Mouse (Mus musculus) forebrain, embryonic 12.5 days (tissue): ENCODE measurements around the gene Rpusd1. TPM values are rescaled to one million over a fixed set of nuclear protein-coding genes. Genes with fewer than 3 reads are reported as not detected.
A peak's percentile ranks its signal among the peaks of the same experiment; 100 is the strongest.

Source experiments
- ATAC-seq: fragments of 200-750 bp; cut with Nextera tagmentation; 2 replicates; pipeline ENCODE4 v1.8.0; 2017; ENCODE audit warnings: moderate TSS enrichment; ENCODE audit not compliant: low FRiP score
- H3K27ac ChIP-seq: fragments of 300-500 bp; sonication (generic); 2 replicates; pipeline ENCODE4 v1.5.1; 2016; ENCODE audit warnings: mild to moderate bottlenecking
- H3K27me3 ChIP-seq: fragments of 300-500 bp; sonication (generic); 2 replicates; pipeline ENCODE4 v1.6.1; 2016; ENCODE audit warnings: mild to moderate bottlenecking
- H3K36me3 ChIP-seq: fragments of 300-500 bp; sonication (generic); replicated peaks from 2 replicates; pipeline ENCODE4 v1.6.1; 2016; ENCODE audit warnings: mild to moderate bottlenecking
- H3K4me1 ChIP-seq: fragments of 300-500 bp; sonication (generic); 2 replicates; pipeline ENCODE4 v1.6.1; 2016
- H3K4me2 ChIP-seq: fragments of 300-500 bp; sonication (generic); 2 replicates; pipeline ENCODE4 v1.6.1; 2016; ENCODE audit warnings: mild to moderate bottlenecking, moderate library complexity
- H3K4me3 ChIP-seq: fragments of 300-500 bp; sonication (generic); replicated peaks from 2 replicates; pipeline ENCODE4 v1.5.1; 2016; ENCODE audit warnings: mild to moderate bottlenecking
- H3K9ac ChIP-seq: fragments of 300-500 bp; sonication (generic); 2 replicates; pipeline ENCODE4 v1.6.1; 2016; ENCODE audit warnings: mild to moderate bottlenecking
- H3K9me3 ChIP-seq: fragments of 300-500 bp; sonication (generic); 2 replicates; pipeline ENCODE4 v1.6.1; 2016
- WGBS: fragments of 180-500 bp; shearing (Covaris S2); methylation state at CpG from one replicate; pipeline ENCODE4 v1.1.7; 2016; 5-methylcytosine and 5-hydroxymethylcytosine counted together
- polyA plus RNA-seq: library from polyadenylated mRNA; unstranded; fragments of >200 nt; fragmentation: Nextera tagmentation; extraction: Ambion mirVana; gene quantifications from 2 replicates; pipeline ENCODE4 v1.2.1, GENCODE M21; 2016

The Rpusd1 gene
- 18.0 and 19.6 TPM in 2 replicates for polyA plus RNA-seq

DNA sequence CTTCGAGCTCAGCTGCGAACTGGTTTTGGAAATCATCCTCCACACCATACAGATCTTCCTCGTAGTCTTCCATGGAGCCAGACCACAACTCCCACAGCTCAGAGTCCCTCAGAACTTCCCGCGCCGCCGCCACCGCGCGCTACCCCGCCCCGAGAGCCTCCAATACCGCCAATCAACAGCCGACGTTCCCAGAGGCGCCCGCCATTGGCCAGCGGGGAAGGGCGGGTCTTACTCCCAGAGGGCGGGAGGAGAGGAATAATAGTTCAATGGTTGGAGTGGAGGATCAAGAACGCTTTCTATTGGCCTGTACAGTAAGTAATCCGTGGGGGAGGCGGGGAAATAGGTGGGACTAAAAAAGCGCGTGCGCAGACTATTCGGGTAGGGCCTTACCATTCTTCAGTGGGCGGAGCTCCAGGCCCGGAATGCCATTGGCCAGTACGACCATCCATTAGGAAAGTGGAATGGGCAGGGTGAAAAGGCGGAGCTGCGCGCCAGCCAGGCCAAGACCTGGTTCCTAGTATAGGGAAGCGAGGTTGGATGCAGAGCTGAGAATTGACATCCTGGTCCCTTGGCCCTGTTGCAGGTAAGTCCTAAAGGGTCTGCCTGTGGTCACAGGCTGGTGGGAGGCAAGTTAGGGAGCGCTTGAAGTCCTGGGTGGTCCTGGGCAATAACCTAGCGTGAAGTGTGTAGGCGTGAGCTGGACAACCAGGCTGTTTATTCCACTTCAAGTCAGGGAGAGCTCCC, at the start of gene Rpusd1, which contains the start of gene Chtf18:
Gene Rpusd1, plus strand, starts transcription at position 406 of the 744 bp plus-strand sequence.
Gene Chtf18, minus strand, starts transcription at position 155 of the 744 bp plus-strand sequence.
- peak within 1 kb of the TSS; percentile 42; the same call in 1 of the 2 replicates for H3K27ac ChIP-seq
- 1% methylated on average over 37 of the region's 37 CpGs for WGBS
- H3K4me1 ChIP-seq: peaks cover 33% of the 10 kb centered on the region
- H3K36me3 ChIP-seq: peaks cover 41% of the 10 kb centered on the region
- H3K9me3 ChIP-seq: no peaks in the 10 kb centered on the region
- peak within 1 kb of the TSS; percentile 82 for H3K9ac ChIP-seq
- peak; percentile 97 for ATAC-seq
- H3K27me3 ChIP-seq: no peaks in the 10 kb centered on the region
- peak within 1 kb of the TSS; percentile 59 for H3K4me3 ChIP-seq
- peak within 1 kb of the TSS; percentile 97 for H3K4me2 ChIP-seq

DNA sequence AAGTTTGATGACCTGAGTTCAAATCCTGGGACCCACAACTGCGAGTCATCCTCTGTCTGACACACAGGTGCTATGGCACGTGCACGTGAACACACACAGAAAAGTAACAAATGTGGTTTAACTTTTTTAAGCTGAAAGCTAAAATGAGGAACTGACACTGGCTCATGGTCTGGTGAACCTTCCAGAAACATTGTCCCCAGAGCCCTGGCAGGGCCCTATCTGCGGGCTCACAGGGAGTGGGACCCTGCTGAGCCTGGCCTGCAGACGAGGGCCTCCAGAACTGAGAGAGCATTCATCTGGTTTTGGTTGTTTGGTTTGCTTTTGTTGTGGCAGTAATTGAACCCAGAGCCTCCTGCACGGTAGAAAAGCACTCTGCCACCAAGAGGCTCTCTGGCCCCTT, 49.5 kb upstream of the Rpusd1 start:
- no peak overlapping the region for H3K27ac ChIP-seq
- H3K9me3 ChIP-seq: peaks cover 9% of the 10 kb centered on the region; the same call in 1 of the 2 replicates
- H3K4me1 ChIP-seq: peaks cover 28% of the 10 kb centered on the region
- WGBS: 47% methylated on average over 6 of the region's 6 CpGs
- no peak overlapping the region for H3K4me2 ChIP-seq
- no peaks in the 10 kb centered on the region for H3K36me3 ChIP-seq
- no peak overlapping the region for H3K9ac ChIP-seq
- no peak overlapping the region for H3K4me3 ChIP-seq
- H3K27me3 ChIP-seq: no peaks in the 10 kb centered on the region
- ATAC-seq: no peak

DNA sequence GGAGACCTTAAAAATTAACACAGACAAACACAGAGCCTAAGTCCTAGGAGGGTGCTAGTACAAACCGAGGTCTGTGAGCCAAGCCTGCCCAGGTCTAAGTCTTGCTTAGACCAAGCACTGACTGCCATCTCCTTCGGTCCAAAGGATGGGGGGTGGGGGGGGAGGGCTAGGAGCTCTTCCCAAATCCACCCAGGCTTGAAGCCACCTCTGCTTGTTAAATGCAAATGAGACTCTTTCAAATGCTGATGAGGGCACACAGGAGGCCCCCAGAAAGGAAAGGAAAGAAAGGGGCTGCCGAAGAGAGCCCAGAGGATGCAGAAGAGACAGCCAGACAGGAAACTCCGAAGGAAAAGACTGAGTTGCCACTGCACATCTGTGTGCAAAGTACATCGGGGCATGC, 47.7 kb upstream of the Rpusd1 start:
- peak; percentile 58; the same call in 1 of the 2 replicates for ATAC-seq
- 3% methylated on average over 5 of the region's 5 CpGs for WGBS

DNA sequence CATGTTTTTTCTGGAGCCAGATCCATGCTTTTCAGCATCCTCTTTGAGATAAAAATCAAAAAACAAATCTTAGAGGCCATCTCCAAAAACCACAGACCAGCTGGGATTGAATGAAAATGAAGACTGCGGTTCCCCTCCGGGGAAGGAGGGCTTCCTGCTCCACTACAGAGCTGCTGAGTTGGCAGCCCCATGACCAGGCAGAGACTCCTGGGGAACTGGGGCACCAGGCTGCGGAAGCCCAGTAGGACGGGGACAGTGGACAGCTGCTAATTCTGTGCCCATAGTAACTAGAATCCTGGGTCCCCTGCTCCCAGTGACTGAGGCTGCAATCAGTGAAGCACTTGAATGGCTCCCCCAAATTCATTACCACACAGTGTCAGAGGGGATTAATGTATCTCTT, 45.8 kb upstream of the Rpusd1 start:
- Histone ChIP-seq H3K4me2 (no peak overlapping the region), H3K9ac (no peak overlapping the region), H3K4me1 (peaks cover 28% of the 10 kb centered on the region), H3K36me3 (no peaks in the 10 kb centered on the region), H3K4me3 (no peak overlapping the region), H3K9me3 (no peaks in the 10 kb centered on the region), H3K27me3 (peaks cover 1% of the 10 kb centered on the region; the same call in 1 of the 2 replicates), H3K27ac (no peak overlapping the region)
- WGBS: 86% methylated on average over 4 of the region's 4 CpGs
- no peak for ATAC-seq

More for the DNA sequence above, 47.7 kb upstream of the Rpusd1 start:
- Histone ChIP-seq H3K9ac (peak overlapping the region; percentile 36; the same call in 1 of the 2 replicates), H3K27ac (peak overlapping the region; percentile 72), H3K4me1 (peaks cover 28% of the 10 kb centered on the region), H3K27me3 (no peaks in the 10 kb centered on the region), H3K4me3 (no peak overlapping the region), H3K4me2 (peak overlapping the region; percentile 33), H3K36me3 (no peaks in the 10 kb centered on the region), H3K9me3 (peaks cover 9% of the 10 kb centered on the region; the same call in 1 of the 2 replicates)

DNA sequence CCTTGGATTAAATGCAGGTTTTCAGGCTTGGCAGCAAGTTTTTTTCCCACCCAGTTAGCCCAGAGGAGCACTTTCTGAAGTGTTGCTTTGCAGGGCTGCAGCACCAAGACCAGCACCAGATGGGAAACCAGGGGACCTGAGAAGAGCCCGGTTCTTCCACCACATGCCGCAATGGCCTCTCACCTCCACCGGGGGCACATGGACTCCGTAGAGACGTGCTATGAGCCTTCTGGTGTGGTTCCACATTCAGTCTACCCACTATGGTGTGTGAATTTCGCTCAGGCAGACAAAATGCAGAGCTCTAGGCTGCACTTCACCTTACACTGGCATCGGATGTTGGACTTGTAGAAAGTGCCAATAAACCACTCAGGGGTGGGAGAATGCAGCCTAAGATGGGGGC, 41.1 kb upstream of the Rpusd1 start:
- no peak overlapping the region for H3K27ac ChIP-seq
- no peaks in the 10 kb centered on the region for H3K36me3 ChIP-seq
- WGBS: 52% methylated on average over 7 of the region's 7 CpGs
- H3K4me3 ChIP-seq: no peak overlapping the region
- no peak for ATAC-seq
- no peak overlapping the region for H3K9ac ChIP-seq
- H3K9me3 ChIP-seq: no peaks in the 10 kb centered on the region
- H3K4me2 ChIP-seq: no peak overlapping the region
- peaks cover 11% of the 10 kb centered on the region for H3K4me1 ChIP-seq
- H3K27me3 ChIP-seq: peaks cover 5% of the 10 kb centered on the region; the same call in 1 of the 2 replicates

DNA sequence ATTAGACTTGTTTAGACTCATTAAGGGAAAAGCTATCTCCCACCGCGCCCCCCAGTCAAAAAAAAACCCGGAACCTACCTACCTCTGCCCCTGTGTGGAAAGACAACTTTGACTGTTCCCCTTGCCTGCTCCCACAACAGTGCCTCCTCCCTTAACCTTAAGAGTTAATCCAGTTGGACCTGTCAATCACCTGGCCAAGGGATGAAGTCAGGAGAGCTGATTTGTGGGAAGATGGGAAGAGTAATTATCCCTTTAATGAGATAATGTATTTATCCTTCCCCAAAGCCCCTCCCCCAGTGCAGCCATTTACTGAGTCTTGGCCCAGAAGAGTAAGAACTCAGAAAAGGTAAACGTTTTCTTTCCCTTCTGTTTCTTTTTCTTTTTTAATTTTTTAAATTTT, 38.5 kb upstream of the Rpusd1 start:
- Histone ChIP-seq H3K27ac (no peak overlapping the region), H3K36me3 (no peaks in the 10 kb centered on the region), H3K4me3 (no peak overlapping the region), H3K4me2 (no peak overlapping the region), H3K9me3 (no peaks in the 10 kb centered on the region), H3K27me3 (peaks cover 5% of the 10 kb centered on the region; the same call in 1 of the 2 replicates), H3K9ac (no peak overlapping the region), H3K4me1 (peaks cover 11% of the 10 kb centered on the region)
- ATAC-seq: no peak
- WGBS: 66% methylated on average over 4 of the region's 4 CpGs

DNA sequence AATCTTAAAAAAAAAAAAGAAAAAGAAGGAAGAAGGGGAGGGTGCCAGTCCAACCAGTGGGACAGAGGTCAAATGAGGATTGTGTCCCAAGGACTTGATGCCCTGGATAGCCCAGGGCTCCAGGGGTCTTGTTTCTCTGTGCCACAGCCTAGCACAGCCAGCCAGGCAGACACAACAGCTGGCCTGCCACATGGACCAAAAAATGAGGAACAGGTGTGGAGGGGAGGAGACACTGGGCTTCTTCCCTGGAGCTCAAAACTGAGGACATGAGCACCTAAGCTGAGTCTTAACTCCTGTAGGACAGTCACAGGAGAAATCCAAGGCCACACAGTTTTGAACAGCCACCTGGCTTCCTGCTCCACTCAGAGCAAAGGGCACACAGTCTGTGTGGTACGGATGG, 31.2 kb upstream of the Rpusd1 start:
- no peaks in the 10 kb centered on the region; the same call in none of the 2 replicates for H3K27me3 ChIP-seq
- H3K4me2 ChIP-seq: no peak overlapping the region
- WGBS: 47% methylated on average over 1 of the region's 1 CpGs
- no peak overlapping the region for H3K27ac ChIP-seq
- H3K9ac ChIP-seq: no peak overlapping the region
- no peaks in the 10 kb centered on the region for H3K4me1 ChIP-seq
- H3K36me3 ChIP-seq: no peaks in the 10 kb centered on the region
- ATAC-seq: no peak
- no peak overlapping the region for H3K4me3 ChIP-seq
- H3K9me3 ChIP-seq: no peaks in the 10 kb centered on the region

DNA sequence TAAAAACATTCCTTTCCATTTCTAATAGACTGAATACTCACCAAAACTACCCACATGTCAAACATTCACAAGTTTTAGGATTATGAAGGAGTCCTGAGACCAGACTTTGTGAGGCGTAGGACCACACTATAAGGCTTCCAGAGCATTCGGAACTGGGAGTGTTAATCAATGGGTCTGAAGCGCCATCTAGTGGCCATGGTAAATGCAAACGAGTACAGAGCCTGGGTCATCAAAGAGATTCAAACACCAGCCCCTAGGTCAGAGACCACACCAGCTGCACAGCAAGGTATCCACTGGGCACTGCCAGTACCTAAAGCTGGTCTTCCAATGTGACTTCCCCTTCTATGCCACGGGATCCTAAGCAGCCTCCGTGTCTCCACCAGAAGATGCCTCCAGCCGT, 29.0 kb upstream of the Rpusd1 start:
- Histone ChIP-seq H3K4me2 (no peak overlapping the region), H3K9ac (no peak overlapping the region), H3K36me3 (no peaks in the 10 kb centered on the region), H3K27ac (no peak overlapping the region), H3K4me3 (no peak overlapping the region), H3K9me3 (no peaks in the 10 kb centered on the region), H3K27me3 (peaks cover 3% of the 10 kb centered on the region), H3K4me1 (no peaks in the 10 kb centered on the region)
- 0 out of 2 replicates have a peak, but pooled peaks have one; percentile 53 for ATAC-seq
- WGBS: 11% methylated on average over 7 of the region's 7 CpGs

DNA sequence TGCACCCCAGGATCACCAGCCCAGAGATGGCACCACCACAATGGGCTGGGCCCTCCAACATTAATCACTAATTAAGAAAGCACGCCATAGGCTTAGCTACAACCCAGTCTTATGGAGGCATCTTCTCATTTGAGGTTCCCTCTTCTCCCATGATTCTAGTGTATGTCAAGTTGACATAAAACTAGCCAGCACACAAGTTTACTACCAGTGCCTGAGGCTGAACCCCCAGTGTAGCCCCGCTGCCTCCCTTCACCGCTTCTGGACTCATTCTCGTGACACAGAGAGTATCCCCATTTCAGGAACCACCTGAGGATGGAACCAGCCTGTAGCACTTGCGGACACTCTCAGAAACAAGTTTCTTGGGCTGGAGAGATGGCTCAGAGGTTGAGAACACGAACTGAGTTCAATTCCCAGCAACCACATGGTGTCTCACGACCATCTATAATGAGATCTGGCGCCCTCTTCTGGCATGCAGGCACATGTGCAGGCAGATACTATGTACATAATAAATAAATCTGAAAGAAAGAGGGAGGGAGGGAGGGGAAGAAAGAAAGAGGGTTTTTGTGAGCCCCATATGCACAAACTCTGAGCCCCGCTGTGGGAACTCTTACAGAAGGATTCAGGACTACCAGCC, 26.5 kb upstream of the Rpusd1 start:
- Histone ChIP-seq H3K9me3 (no peaks in the 10 kb centered on the region), H3K4me2 (no peak overlapping the region), H3K27ac (no peak overlapping the region), H3K4me3 (no peak overlapping the region), H3K9ac (no peak overlapping the region), H3K36me3 (no peaks in the 10 kb centered on the region), H3K27me3 (peaks cover 3% of the 10 kb centered on the region), H3K4me1 (no peaks in the 10 kb centered on the region)
- ATAC-seq: no peak
- 63% methylated on average over 9 of the region's 9 CpGs for WGBS

DNA sequence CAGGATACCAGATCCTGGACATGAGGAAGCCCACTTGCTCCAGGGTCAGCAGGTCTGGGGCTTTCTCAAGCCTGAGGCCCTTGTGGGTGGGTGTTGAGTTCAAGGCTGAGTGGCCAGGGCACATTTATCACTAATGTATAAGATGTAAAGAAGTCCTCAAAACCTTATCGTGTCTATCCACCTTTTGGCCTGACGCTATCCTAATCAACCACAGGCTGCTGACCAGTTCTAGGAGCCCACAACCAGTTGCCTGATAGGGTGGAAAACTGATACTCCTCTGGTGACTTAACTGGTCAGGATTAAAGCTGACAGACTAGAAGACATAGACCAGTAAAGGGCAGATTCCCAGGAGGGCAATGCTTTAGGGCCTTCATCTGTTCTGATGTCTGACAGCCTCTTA, 17.5 kb upstream of the Rpusd1 start:
- H3K4me1 ChIP-seq: no peaks in the 10 kb centered on the region
- H3K9me3 ChIP-seq: no peaks in the 10 kb centered on the region
- H3K4me3 ChIP-seq: no peak overlapping the region
- H3K36me3 ChIP-seq: no peaks in the 10 kb centered on the region
- no peak overlapping the region for H3K4me2 ChIP-seq
- WGBS: 91% methylated on average over 2 of the region's 2 CpGs
- no peak overlapping the region for H3K27ac ChIP-seq
- no peak overlapping the region for H3K9ac ChIP-seq
- no peak for ATAC-seq
- 0 out of 2 replicates have a peak, but pooled peaks cover 3% of the 10 kb centered on the region for H3K27me3 ChIP-seq

DNA sequence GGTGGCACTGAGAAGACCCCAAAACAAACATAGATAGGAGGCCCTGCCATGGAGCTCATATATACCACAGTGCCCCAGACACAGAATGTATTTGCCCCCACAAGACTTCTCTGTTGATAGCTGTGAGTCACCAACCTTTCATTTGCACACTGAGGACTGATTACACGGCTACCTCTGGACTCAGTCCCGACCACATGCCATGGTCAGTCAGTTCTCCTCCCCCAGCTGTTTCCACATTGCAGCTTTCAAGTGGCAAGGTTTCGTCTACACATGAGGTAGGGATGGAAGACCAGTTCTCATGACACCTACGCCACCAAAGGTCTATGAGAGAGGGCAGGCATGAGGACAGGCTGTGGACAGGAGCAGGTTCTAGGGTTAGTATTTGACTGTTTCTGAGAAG, 16.3 kb upstream of the Rpusd1 start:
- ATAC-seq: no peak
- WGBS: 82% methylated on average over 4 of the region's 4 CpGs
- Histone ChIP-seq H3K4me2 (no peak overlapping the region), H3K4me1 (no peaks in the 10 kb centered on the region), H3K9me3 (no peaks in the 10 kb centered on the region), H3K4me3 (no peak overlapping the region), H3K27ac (no peak overlapping the region), H3K36me3 (no peaks in the 10 kb centered on the region), H3K9ac (no peak overlapping the region), H3K27me3 (peaks cover 13% of the 10 kb centered on the region)

DNA sequence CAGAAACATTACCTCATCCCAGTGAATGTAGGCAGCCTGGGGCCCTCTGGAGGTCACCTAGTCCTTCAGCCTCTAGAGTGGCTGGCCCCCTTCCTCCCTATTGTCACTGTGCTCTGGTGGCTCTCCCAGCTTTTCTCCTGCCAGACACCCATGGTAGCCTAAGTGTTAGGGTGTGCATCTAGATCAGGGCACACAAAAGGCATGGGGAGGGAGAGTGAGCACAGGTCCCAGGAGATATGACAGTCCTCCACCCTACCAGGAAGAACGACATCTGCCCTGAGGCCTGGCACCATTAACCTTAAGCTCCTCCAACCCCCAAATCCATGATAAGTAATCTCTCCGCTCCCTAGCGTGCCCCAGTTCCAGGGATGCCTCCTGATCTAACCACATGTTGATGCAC, 11.8 kb upstream of the Rpusd1 start:
- 69% methylated on average over 3 of the region's 3 CpGs for WGBS

More for the DNA sequence above, 11.8 kb upstream of the Rpusd1 start:
- Histone ChIP-seq H3K27me3 (peaks cover 39% of the 10 kb centered on the region), H3K4me3 (no peak overlapping the region), H3K9ac (no peak overlapping the region), H3K9me3 (no peaks in the 10 kb centered on the region), H3K4me1 (peaks cover 10% of the 10 kb centered on the region), H3K4me2 (no peak overlapping the region), H3K36me3 (peaks cover 19% of the 10 kb centered on the region), H3K27ac (no peak overlapping the region)
- ATAC-seq: no peak
